Mouse (Mus musculus): Measurements from ENCODE around the gene Hapln1.

Hapln1 gene

GRCm38 (mm10) chr13:89539205-89539886 is at the start of gene Hapln1:
Hapln1 (plus strand) TSS chr13:89539796.
- in situ Hi-C loops (cut with MboI; ENCODE audit: low sequenced_read_pairs), result no loop called here

DNA sequence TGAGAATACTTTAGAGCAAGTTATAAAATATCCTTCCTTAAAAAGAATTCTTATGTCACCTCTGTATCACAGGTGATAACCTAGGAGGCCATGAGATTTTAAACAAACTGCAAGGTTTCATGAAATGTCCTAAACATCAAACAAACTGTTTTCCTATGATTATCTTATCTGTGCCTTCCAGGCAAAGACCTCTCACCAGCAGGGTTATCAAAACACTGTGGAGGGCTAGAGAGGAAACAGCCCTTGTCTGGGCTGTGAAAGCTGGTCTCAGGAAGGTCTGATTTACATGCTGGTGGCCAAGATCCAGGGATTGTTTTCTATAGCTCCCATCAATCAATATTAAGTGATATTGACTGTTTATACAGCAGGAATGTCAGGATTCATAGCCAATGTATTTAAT is 46.4 kb upstream of the Hapln1 start:
- in situ Hi-C loops (cut with MboI; ENCODE audit: low sequenced_read_pairs), result no loop called here

DNA sequence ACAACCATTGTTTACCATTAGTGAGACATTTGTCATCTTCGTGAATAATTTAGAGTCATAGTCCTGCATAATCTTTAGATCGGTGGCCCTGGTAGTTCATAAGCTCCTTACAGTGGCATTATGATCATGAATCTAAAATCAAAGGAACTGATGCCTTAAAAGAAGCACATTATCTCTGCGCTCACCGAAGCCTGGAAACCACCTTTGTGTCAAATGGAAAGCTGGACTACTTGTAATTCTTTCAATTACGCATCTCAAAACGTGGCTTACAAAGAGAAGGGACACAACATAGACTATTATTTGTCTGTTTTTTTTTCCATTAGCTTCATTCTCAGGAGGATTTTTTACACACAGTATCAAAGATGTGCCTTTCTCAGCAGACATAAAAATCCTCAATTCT is 45.9 kb upstream of the Hapln1 start:
- in situ Hi-C loops (cut with MboI; ENCODE audit: low sequenced_read_pairs), result no loop called here

DNA sequence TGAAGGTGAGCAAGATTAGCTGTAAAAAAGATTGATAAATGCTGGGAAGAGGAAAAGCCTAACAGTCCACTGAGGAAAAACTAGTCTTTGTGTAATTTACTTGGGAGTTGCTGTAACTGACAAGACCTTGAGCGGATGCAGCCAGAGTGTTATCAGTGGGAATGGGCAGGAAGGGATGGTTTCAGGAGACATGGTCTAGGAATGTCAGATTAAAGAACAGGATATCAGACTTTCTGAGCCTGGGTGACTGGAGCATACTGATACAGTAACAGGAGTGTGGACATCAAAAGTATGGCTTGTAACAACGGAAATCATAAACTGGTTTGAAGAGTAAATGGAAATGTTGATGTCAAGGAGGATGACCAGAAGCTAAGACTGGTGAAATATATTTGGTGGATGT is 43.0 kb upstream of the Hapln1 start:
- in situ Hi-C loops (cut with MboI; ENCODE audit: low sequenced_read_pairs), result no loop called here

DNA sequence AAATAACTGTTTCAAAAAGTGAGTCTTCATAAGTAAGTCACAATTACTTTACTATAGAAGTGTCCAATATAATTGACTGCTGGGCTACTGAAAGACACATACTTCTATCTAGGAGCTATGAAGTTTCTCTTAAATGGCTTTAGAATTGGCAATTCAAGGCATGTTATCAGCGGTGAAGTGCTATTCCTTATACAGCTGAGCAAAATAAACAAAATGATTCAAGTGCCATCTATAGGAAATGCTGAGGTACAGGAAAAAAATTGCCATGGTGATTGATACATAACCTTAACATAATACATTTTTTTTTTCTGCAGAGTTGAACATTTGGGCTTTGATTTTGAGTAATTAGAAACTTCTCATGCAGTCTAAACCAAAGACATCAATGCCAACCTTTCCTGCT is 40.2 kb upstream of the Hapln1 start:
- in situ Hi-C loops (cut with MboI; ENCODE audit: low sequenced_read_pairs), result no loop called here

- in situ Hi-C loops (cut with MboI; ENCODE audit: low sequenced_read_pairs), result no loop called here
Observed at GRCm38 (mm10) chr13:89521507-89521908, 18.1 kb upstream of the Hapln1 start.

GRCm38 (mm10) chr13:89528716-89529115 is 10.9 kb upstream of the Hapln1 start:
- in situ Hi-C loops (cut with MboI; ENCODE audit: low sequenced_read_pairs), result no loop called here

DNA sequence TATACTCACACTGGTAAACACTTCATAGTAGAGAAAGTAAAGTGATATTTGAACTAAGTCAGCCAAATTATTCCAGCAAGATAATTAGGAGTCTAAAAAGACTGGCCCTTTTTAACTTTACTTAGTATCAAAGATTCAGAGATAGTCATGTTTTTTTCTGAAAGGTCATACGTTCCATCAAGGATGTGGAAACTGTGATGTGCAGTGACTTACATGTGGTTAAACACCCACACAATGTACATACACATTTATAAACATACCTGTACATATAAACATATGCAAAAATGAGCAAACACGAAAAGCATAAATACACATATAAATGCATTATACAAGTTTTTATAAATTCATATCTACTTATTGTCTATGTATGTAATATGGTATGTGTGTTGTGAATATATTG is 9.2 kb upstream of the Hapln1 start:
- in situ Hi-C loops (cut with MboI; ENCODE audit: low sequenced_read_pairs), result no loop called here

- in situ Hi-C loops (cut with MboI; ENCODE audit: low sequenced_read_pairs), result no loop called here
Observed at GRCm38 (mm10) chr13:89539887-89540264, 280 bp downstream of the Hapln1 start.

GRCm38 (mm10) chr13:89540301-89540982 is 846 bp downstream of the Hapln1 start:
- in situ Hi-C loops (cut with MboI; ENCODE audit: low sequenced_read_pairs), result no loop called here

- in situ Hi-C loops (cut with MboI; ENCODE audit: low sequenced_read_pairs), result no loop called here
Observed at GRCm38 (mm10) chr13:89543003-89543402, 3.4 kb downstream of the Hapln1 start.

DNA sequence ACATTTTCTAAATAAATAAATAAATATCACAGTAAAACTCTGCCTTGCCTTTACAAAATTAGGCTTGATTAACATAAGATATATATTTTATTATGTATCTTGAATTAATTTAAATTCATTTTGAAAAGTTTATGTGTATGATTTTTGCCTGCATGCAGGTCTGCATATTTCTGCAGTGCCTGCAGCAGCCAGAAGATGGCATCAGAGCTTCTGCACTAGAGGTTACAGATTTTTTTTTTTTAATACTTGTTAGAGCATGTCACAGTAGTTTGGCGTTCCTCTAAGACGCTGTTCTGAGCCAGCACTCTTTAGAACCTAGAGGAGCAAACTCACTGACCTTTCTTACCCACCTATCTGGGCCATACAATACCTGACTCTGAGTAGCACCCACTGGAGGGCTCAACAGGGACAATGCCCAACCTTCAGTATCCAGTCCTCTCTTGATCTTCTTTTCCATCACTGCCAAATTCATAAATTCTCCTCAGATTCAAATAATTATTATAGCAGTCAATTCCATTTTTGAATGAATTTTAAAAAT is 8.7 kb downstream of the Hapln1 start:
- in situ Hi-C loops (cut with MboI; ENCODE audit: low sequenced_read_pairs), result no loop called here

GRCm38 (mm10) chr13:89549507-89549906 is 9.9 kb downstream of the Hapln1 start:
- in situ Hi-C loops (cut with MboI; ENCODE audit: low sequenced_read_pairs), result no loop called here

GRCm38 (mm10) chr13:89551502-89551901 is 11.9 kb downstream of the Hapln1 start:
- in situ Hi-C loops (cut with MboI; ENCODE audit: low sequenced_read_pairs), result no loop called here

GRCm38 (mm10) chr13:89564518-89564917 is 24.9 kb downstream of the Hapln1 start:
- in situ Hi-C loops (cut with MboI; ENCODE audit: low sequenced_read_pairs), result no loop called here

- in situ Hi-C loops (cut with MboI; ENCODE audit: low sequenced_read_pairs), result no loop called here
Observed at GRCm38 (mm10) chr13:89566300-89566699, 26.7 kb downstream of the Hapln1 start.

GRCm38 (mm10) chr13:89579115-89579514 is 39.5 kb downstream of the Hapln1 start:
- in situ Hi-C loops (cut with MboI; ENCODE audit: low sequenced_read_pairs), result no loop called here

GRCm38 (mm10) chr13:89583138-89583746 is 43.6 kb downstream of the Hapln1 start:
- in situ Hi-C loops (cut with MboI; ENCODE audit: low sequenced_read_pairs), result no loop called here

- in situ Hi-C loops (cut with MboI; ENCODE audit: low sequenced_read_pairs), result no loop called here
Observed at GRCm38 (mm10) chr13:89583747-89584738, 44.4 kb downstream of the Hapln1 start.

DNA sequence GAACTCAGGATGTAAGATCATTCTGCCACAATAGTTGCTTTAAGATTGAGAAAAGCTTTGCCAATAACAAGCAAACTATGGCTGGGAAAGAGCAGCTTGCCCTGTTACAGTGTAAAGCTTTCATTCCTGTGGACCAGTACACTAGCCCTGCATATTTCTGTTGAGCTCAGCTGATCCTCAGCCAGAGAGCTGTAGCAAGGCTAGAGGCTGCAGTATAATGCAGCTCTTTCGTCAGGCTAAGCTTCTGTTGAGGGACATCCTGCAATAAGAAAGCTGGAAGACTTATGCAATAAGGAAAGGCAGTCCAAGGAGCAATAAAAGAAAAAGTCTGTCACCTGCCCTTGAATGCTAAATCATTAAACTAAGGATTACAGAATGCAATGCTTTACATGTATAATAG is 45.5 kb downstream of the Hapln1 start:
- in situ Hi-C loops (cut with MboI; ENCODE audit: low sequenced_read_pairs), result no loop called here

DNA sequence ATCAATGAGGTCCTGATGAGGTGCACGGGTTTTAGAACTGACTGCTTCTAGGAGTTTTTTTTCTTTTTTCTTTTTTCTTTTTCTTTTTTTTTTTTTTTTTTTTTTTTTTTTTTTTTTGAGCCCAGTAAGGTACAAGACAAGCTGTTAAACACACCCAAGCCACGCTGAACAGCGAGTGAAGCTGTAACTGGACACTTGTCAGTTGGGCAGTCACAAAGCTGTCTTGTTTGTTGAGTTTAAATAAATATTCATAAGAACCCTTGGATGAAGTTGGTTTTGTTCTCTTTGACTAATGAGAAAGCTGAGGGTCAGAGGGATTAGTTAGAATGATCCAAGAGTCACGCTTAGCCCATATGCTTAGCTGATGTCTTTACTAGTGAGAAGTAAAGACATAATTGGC is 55.5 kb downstream of the Hapln1 start:
- in situ Hi-C loops (cut with MboI; ENCODE audit: low sequenced_read_pairs), result no loop called here

All from CH12F3 (cell line).